Mouse (Mus musculus) heart, postnatal 36 days (tissue): ENCODE results near the gene Irak2. TPM values are rescaled to one million over a fixed set of nuclear protein-coding genes. Genes with fewer than 3 reads are reported as not detected.

ENCODE experiments used
- DNase-seq, 2 experiments: peaks; one replicate each; pipeline ENCODE4 v3.0.0; 2021 to 2022
- intact Hi-C: fragments of 180-260 bp; cut with DNase I; formaldehyde crosslinking; loops from one replicate; pipeline ENCODE4 v1.15.1; 2025
- total RNA-seq, 2 experiments: library from RNA; stranded (reverse); gene quantifications; 2 replicates each; pipeline ENCODE4 v1.2.3; 2021

Irak2 gene
- total RNA-seq, 2 experiments from 2014 or later, result 7.5 to 10.2 TPM

GRCm38 (mm10) chr6:113630322-113630721, 7.9 kb upstream of the Irak2 start:
- intact Hi-C loops, result no loop called here
- no peak for DNase-seq

GRCm38 (mm10) chr6:113632863-113633262, 5.4 kb upstream of the Irak2 start:
- no peak for DNase-seq
- intact Hi-C loops, result no loop called here

GRCm38 (mm10) chr6:113639201-113639600, 934 bp downstream of the Irak2 start:
- intact Hi-C loops, result loop anchor here (5.0 kb wide), 2 partner anchors 58 to 438 kb away; partner anchors contain the start of gene Tatdn2

GRCm38 (mm10) chr6:113642605-113643004, 4.3 kb downstream of the Irak2 start:
- no peak for DNase-seq
- intact Hi-C loops, result no loop called here

More at GRCm38 (mm10) chr6:113639201-113639600, 934 bp downstream of the Irak2 start:
- no peak for DNase-seq

- intact Hi-C loops, result no loop called here
- DNase-seq, result no peak
These were observed 4.8 kb downstream of the Irak2 start for GRCm38 (mm10) chr6:113643021-113643420.

GRCm38 (mm10) chr6:113643967-113644366, 5.7 kb downstream of the Irak2 start:
- no peak for DNase-seq
- intact Hi-C loops, result loop anchor here (2.0 kb wide), 1 partner anchor 25 kb away; no protein-coding TSS in a partner anchor

GRCm38 (mm10) chr6:113644808-113645207, 6.5 kb downstream of the Irak2 start:
- intact Hi-C loops, result loop anchor here (2.0 kb wide), 1 partner anchor 24 kb away; no protein-coding TSS in a partner anchor
- peak; percentile 64 to 65 for DNase-seq

GRCm38 (mm10) chr6:113649346-113650196, 11.3 kb downstream of the Irak2 start:
- intact Hi-C loops, result no loop called here
- no peak for DNase-seq

- DNase-seq, result no peak
- intact Hi-C loops, result no loop called here
These were observed 12.0 kb downstream of the Irak2 start for GRCm38 (mm10) chr6:113650197-113650640.

- intact Hi-C loops, result no loop called here
- DNase-seq, result no peak
These were observed 13.4 kb downstream of the Irak2 start for GRCm38 (mm10) chr6:113651626-113652025.

- no peak for DNase-seq
- intact Hi-C loops, result no loop called here
These were observed 15.3 kb downstream of the Irak2 start for GRCm38 (mm10) chr6:113653551-113653950.

- no peak for DNase-seq
- intact Hi-C loops, result no loop called here
These were observed 15.8 kb downstream of the Irak2 start for GRCm38 (mm10) chr6:113654102-113654501.

- intact Hi-C loops, result no loop called here
- DNase-seq, result no peak
These were observed 16.6 kb downstream of the Irak2 start for GRCm38 (mm10) chr6:113654753-113655397.

- no peak for DNase-seq
- intact Hi-C loops, result no loop called here
These were observed 17.2 kb downstream of the Irak2 start for GRCm38 (mm10) chr6:113655475-113655874.

- intact Hi-C loops, result no loop called here
- DNase-seq, result no peak
These were observed 18.6 kb downstream of the Irak2 start for GRCm38 (mm10) chr6:113656847-113657246.

GRCm38 (mm10) chr6:113658226-113658625, 20.0 kb downstream of the Irak2 start:
- DNase-seq, result no peak
- intact Hi-C loops, result no loop called here

- intact Hi-C loops, result no loop called here
- DNase-seq, result no peak
These were observed 21.6 kb downstream of the Irak2 start for GRCm38 (mm10) chr6:113659648-113660491.

- DNase-seq, result no peak
- intact Hi-C loops, result no loop called here
These were observed 22.5 kb downstream of the Irak2 start for GRCm38 (mm10) chr6:113660492-113661352.

- peak in 1 of 2 experiments; percentile 65 for DNase-seq
- intact Hi-C loops, result no loop called here
These were observed 23.3 kb downstream of the Irak2 start for GRCm38 (mm10) chr6:113661353-113662241.
